Mouse (Mus musculus): ENCODE results near the gene Scn2b. TPM values are rescaled to one million over a fixed set of nuclear protein-coding genes. Genes with fewer than 3 reads are reported as not detected.

Gene Scn2b
- polyA plus RNA-seq, 1 experiment from 2014 or later: 3.5 TPM

DNA sequence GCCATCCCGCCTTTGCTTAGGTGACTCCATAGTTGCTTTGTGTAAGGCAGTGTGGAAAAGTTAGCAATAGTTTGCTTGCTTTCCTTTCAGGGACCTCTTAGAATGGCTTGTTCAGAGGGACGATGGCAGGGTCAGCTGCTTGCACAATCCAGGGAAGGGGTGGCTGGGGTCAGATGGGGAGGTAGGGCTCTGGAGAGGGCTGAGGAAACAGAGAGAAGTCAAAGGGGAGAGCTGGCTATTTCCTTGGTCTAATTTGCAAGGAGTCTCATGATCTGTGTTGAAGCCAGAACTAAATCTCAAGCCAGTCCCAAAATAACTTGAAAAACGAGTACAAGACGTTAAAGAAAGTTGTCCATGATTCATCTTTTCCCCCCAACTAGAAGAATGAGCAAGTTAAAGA, 24.9 kb upstream of the Scn2b start:
- Histone ChIP-seq H3K4me1 (ENCODE audit: control insufficient read depth, insufficient read depth, low read length) (no peaks in the 10 kb centered on the region), H3K27ac (ENCODE audit: low read depth, low read length) (no peak overlapping the region), H3K27me3 (ENCODE audit: control insufficient read depth, insufficient read depth, low read length) (no peaks in the 10 kb centered on the region), H3K36me3 (ENCODE audit: control insufficient read depth, insufficient read depth, low read length) (no peaks in the 10 kb centered on the region), H3K9ac (ENCODE audit: low read length) (no peak overlapping the region), H3K4me2 (no peak overlapping the region), H3K4me3 (ENCODE audit: low read depth, low read length) (no peak overlapping the region), H3K9me3 (ENCODE audit: control insufficient read depth, low read length) (no peaks in the 10 kb centered on the region)
- WGBS: 64% methylated on average over 4 of the region's 4 CpGs
- ATAC-seq (ENCODE audit: low FRiP score) (no peak), DNase-seq (ENCODE audit: low spot score, missing footprints) (no peak)

DNA sequence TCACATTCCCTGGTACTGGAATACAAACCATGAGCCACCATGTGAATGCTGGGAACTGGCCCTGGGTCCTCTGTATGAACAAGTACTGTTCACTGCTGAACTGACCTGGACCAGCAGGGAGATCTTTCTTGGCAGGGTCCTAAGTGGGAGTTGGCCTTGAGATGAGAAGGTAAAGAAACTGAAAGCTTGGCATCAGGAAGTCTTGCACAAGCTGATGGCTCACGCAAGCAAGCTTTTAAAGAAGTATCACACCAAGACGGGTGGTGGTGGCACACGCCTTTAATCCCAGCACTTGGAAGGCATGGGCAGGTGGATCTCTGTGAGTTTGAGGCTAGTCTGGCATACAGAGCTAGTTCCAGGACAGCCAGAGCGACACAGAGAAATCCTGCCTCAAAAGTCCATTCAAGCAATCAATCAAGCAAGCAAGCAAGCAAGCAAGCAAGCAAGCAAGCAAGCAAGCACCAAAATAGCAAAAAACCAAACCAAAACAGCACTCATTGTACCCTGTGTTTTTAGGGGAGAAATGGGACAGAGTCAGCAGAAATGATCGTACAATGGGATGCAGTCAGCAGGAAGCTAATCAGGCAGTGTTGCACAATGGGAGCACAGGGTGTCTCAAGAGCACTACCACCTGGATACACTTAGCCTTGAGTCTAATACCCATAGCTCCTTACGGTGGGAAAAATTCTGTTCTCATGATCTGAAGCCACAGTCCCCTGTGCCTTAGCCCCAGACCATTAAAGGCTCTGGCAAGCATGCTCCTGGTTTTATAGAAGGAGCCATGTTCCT, 22.2 kb upstream of the Scn2b start:
- H3K27ac ChIP-seq (ENCODE audit: low read depth, low read length): no peak overlapping the region
- H3K9me3 ChIP-seq (ENCODE audit: control insufficient read depth, low read length): no peaks in the 10 kb centered on the region
- no peaks in the 10 kb centered on the region for H3K27me3 ChIP-seq (ENCODE audit: control insufficient read depth, insufficient read depth, low read length)
- 77% methylated on average over 6 of the region's 6 CpGs for WGBS
- H3K9ac ChIP-seq (ENCODE audit: low read length): no peak overlapping the region
- no peaks in the 10 kb centered on the region for H3K36me3 ChIP-seq (ENCODE audit: control insufficient read depth, insufficient read depth, low read length)
- no peak for ATAC-seq (ENCODE audit: low FRiP score)
- H3K4me1 ChIP-seq (ENCODE audit: control insufficient read depth, insufficient read depth, low read length): no peaks in the 10 kb centered on the region
- DNase-seq (ENCODE audit: low spot score, missing footprints): no peak
- no peak overlapping the region for H3K4me3 ChIP-seq (ENCODE audit: low read depth, low read length)
- no peak overlapping the region for H3K4me2 ChIP-seq

DNA sequence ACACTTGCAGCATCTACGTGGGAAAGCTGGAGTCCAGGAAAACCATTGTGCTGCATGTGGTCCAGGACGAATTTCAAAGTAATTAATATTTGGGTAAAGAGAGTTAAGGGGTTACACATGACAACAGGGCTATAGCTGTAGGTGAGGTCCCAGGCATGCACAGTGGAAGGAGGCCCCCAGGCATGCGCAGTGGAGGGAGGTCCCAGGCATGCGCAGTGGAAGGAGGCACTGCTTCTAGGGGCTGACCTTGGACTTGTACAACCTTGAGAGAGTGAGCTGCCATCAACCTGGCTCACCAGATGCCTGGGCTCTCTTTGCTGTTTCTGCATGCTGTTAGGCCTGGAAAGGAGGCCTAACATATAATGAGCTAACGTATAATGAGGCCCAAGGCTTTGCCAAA, 19.7 kb upstream of the Scn2b start:
- Histone ChIP-seq H3K4me3 (ENCODE audit: low read depth, low read length) (no peak overlapping the region), H3K9me3 (ENCODE audit: control insufficient read depth, low read length) (no peaks in the 10 kb centered on the region), H3K4me1 (ENCODE audit: control insufficient read depth, insufficient read depth, low read length) (no peaks in the 10 kb centered on the region), H3K27me3 (ENCODE audit: control insufficient read depth, insufficient read depth, low read length) (no peaks in the 10 kb centered on the region), H3K27ac (ENCODE audit: low read depth, low read length) (no peak overlapping the region), H3K4me2 (no peak overlapping the region), H3K9ac (ENCODE audit: low read length) (no peak overlapping the region), H3K36me3 (ENCODE audit: control insufficient read depth, insufficient read depth, low read length) (no peaks in the 10 kb centered on the region)
- ATAC-seq (ENCODE audit: low FRiP score) (no peak), DNase-seq (ENCODE audit: low spot score, missing footprints) (no peak)
- 80% methylated on average over 5 of the region's 5 CpGs for WGBS

GRCm38 (mm10) chr9:45098426-45098825, 19.2 kb upstream of the Scn2b start:
- no peak overlapping the region for H3K9ac ChIP-seq (ENCODE audit: low read length)
- no peak overlapping the region for H3K27ac ChIP-seq (ENCODE audit: low read depth, low read length)
- H3K36me3 ChIP-seq (ENCODE audit: control insufficient read depth, insufficient read depth, low read length): no peaks in the 10 kb centered on the region
- ATAC-seq (ENCODE audit: low FRiP score): no peak
- no peaks in the 10 kb centered on the region for H3K27me3 ChIP-seq (ENCODE audit: control insufficient read depth, insufficient read depth, low read length)
- no peaks in the 10 kb centered on the region for H3K9me3 ChIP-seq (ENCODE audit: control insufficient read depth, low read length)
- no peak overlapping the region for H3K4me2 ChIP-seq
- DNase-seq (ENCODE audit: low spot score, missing footprints): no peak
- H3K4me3 ChIP-seq (ENCODE audit: low read depth, low read length): no peak overlapping the region
- 54% methylated on average over 3 of the region's 3 CpGs for WGBS
- no peaks in the 10 kb centered on the region for H3K4me1 ChIP-seq (ENCODE audit: control insufficient read depth, insufficient read depth, low read length)

- ATAC-seq (ENCODE audit: low FRiP score) (no peak), DNase-seq (ENCODE audit: low spot score, missing footprints) (no peak)
- H3K36me3 ChIP-seq (ENCODE audit: control insufficient read depth, insufficient read depth, low read length): no peaks in the 10 kb centered on the region
- H3K27ac ChIP-seq (ENCODE audit: low read depth, low read length): no peak overlapping the region
- no peak overlapping the region for H3K4me3 ChIP-seq (ENCODE audit: low read depth, low read length)
- H3K4me2 ChIP-seq: no peak overlapping the region
- no peak overlapping the region for H3K9ac ChIP-seq (ENCODE audit: low read length)
- H3K4me1 ChIP-seq (ENCODE audit: control insufficient read depth, insufficient read depth, low read length): no peaks in the 10 kb centered on the region
- no peaks in the 10 kb centered on the region for H3K27me3 ChIP-seq (ENCODE audit: control insufficient read depth, insufficient read depth, low read length)
- WGBS: 95% methylated on average over 1 of the region's 1 CpGs
- no peaks in the 10 kb centered on the region for H3K9me3 ChIP-seq (ENCODE audit: control insufficient read depth, low read length)
These were observed 15.1 kb upstream of the Scn2b start for GRCm38 (mm10) chr9:45102528-45102927.

DNA sequence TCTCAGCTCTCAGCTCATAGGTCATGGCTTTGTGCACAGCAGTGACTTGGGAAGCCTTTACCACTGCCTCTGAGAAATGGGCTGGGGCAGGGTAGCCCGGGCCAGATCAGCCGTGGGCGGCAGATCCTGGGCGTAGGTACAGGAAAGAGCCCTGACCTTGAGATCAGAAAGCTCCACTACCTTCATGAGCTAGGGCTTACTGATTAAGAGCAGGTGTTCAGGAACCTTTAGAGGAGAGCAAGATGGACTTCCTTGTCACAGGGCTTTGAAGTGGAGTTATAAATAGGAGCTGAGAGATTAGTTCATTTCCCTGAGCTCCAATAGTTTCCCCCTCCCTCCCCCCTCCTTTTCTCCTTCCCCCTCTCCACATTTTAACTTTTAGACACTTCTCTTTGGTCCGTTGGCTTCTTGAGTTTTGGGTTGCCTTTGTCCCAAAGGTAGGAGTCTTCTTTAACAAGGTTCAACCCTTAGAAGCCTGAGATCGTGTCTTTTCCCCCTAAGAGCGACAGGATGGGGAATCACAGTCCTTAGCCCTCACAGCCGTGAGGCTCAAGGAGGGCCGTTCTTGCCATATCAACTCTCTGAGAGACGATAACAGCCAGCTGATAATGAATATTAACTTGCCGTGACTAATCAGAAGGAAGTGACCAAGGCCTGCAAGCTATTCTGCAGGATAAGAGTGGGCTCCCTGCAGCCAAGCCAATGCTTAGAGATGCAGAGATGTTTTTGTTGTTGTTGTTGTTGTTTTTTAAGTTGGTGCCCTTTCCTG, 14.2 kb upstream of the Scn2b start:
- WGBS: 79% methylated on average over 11 of the region's 11 CpGs
- H3K27ac ChIP-seq (ENCODE audit: low read depth, low read length): no peak overlapping the region
- no peaks in the 10 kb centered on the region for H3K4me1 ChIP-seq (ENCODE audit: control insufficient read depth, insufficient read depth, low read length)
- H3K4me2 ChIP-seq: no peak overlapping the region
- no peaks in the 10 kb centered on the region for H3K27me3 ChIP-seq (ENCODE audit: control insufficient read depth, insufficient read depth, low read length)
- DNase-seq (ENCODE audit: low spot score, missing footprints): no peak
- H3K9ac ChIP-seq (ENCODE audit: low read length): no peak overlapping the region
- H3K9me3 ChIP-seq (ENCODE audit: control insufficient read depth, low read length): no peaks in the 10 kb centered on the region
- no peak overlapping the region for H3K4me3 ChIP-seq (ENCODE audit: low read depth, low read length)
- H3K36me3 ChIP-seq (ENCODE audit: control insufficient read depth, insufficient read depth, low read length): no peaks in the 10 kb centered on the region
- no peak for ATAC-seq (ENCODE audit: low FRiP score)

- no peaks in the 10 kb centered on the region for H3K4me1 ChIP-seq (ENCODE audit: control insufficient read depth, insufficient read depth, low read length)
- no peak for ATAC-seq (ENCODE audit: low FRiP score)
- no peak overlapping the region for H3K27ac ChIP-seq (ENCODE audit: low read depth, low read length)
- no peak overlapping the region for H3K4me3 ChIP-seq (ENCODE audit: low read depth, low read length)
- H3K9me3 ChIP-seq (ENCODE audit: control insufficient read depth, low read length): no peaks in the 10 kb centered on the region
- H3K9ac ChIP-seq (ENCODE audit: low read length): no peak overlapping the region
- no peak for DNase-seq (ENCODE audit: low spot score, missing footprints)
- no peak overlapping the region for H3K4me2 ChIP-seq
- 92% methylated on average over 2 of the region's 2 CpGs for WGBS
- no peaks in the 10 kb centered on the region for H3K36me3 ChIP-seq (ENCODE audit: control insufficient read depth, insufficient read depth, low read length)
- H3K27me3 ChIP-seq (ENCODE audit: control insufficient read depth, insufficient read depth, low read length): no peaks in the 10 kb centered on the region
These were observed 11.8 kb upstream of the Scn2b start for GRCm38 (mm10) chr9:45105596-45106374.

GRCm38 (mm10) chr9:45115706-45116105, 1.9 kb upstream of the Scn2b start:
- H3K4me2 ChIP-seq: peak overlapping the region; percentile 41
- no peaks in the 10 kb centered on the region for H3K9me3 ChIP-seq (ENCODE audit: control insufficient read depth, low read length)
- no peaks in the 10 kb centered on the region; the same call in 1 of the 2 replicates for H3K27me3 ChIP-seq (ENCODE audit: control insufficient read depth, insufficient read depth, low read length)
- 0 out of 2 replicates have a peak, but pooled peaks have one; percentile 38 for ATAC-seq (ENCODE audit: low FRiP score)
- WGBS: 3% methylated on average over 14 of the region's 14 CpGs
- H3K27ac ChIP-seq (ENCODE audit: low read depth, low read length): no peak overlapping the region
- DNase-seq (ENCODE audit: low spot score, missing footprints): peak; percentile 96
- H3K9ac ChIP-seq (ENCODE audit: low read length): peak overlapping the region; percentile 17; the same call in 1 of the 2 replicates
- no peaks in the 10 kb centered on the region for H3K36me3 ChIP-seq (ENCODE audit: control insufficient read depth, insufficient read depth, low read length)
- peaks cover 4% of the 10 kb centered on the region; the same call in 1 of the 2 replicates for H3K4me1 ChIP-seq (ENCODE audit: control insufficient read depth, insufficient read depth, low read length)
- peak overlapping the region; percentile 23 for H3K4me3 ChIP-seq (ENCODE audit: low read depth, low read length)

All from midbrain, embryonic 11.5 days (tissue).